Mouse (Mus musculus) kidney, embryonic 15.5 days (tissue): ENCODE measurements around the gene Spag7. TPM values are rescaled to one million over a fixed set of nuclear protein-coding genes. Genes with fewer than 3 reads are reported as not detected.

Source experiments
- ATAC-seq: fragments of 200-750 bp; cut with Nextera tagmentation; replicated peaks from 2 replicates; pipeline ENCODE4 v1.8.0; 2017; ENCODE audit warnings: moderate TSS enrichment; ENCODE audit not compliant: low FRiP score
- H3K27ac ChIP-seq: fragments of 300-500 bp; sonication (generic); 2 replicates; pipeline ENCODE4 v1.5.1; 2015; ENCODE audit warnings: mild to moderate bottlenecking, inconsistent platforms
- H3K27me3 ChIP-seq: fragments of 300-500 bp; sonication (generic); 2 replicates; pipeline ENCODE4 v1.6.1; 2015; ENCODE audit warnings: inconsistent platforms
- H3K36me3 ChIP-seq: fragments of 300-500 bp; sonication (generic); 2 replicates; pipeline ENCODE4 v1.6.1; 2015; ENCODE audit warnings: inconsistent platforms
- H3K4me1 ChIP-seq: fragments of 300-500 bp; sonication (generic); 2 replicates; pipeline ENCODE4 v1.6.1; 2015; ENCODE audit warnings: inconsistent platforms
- H3K4me2 ChIP-seq: fragments of 300-500 bp; sonication (generic); 2 replicates; pipeline ENCODE4 v1.6.1; 2015; ENCODE audit warnings: moderate library complexity, mild to moderate bottlenecking, inconsistent platforms
- H3K4me3 ChIP-seq: fragments of 300-500 bp; sonication (generic); replicated peaks from 2 replicates; pipeline ENCODE4 v1.5.1; 2015; ENCODE audit warnings: mild to moderate bottlenecking, inconsistent platforms
- H3K9ac ChIP-seq: fragments of 300-500 bp; sonication (generic); 2 replicates; pipeline ENCODE4 v1.6.1; 2015; ENCODE audit warnings: mild to moderate bottlenecking, inconsistent platforms
- H3K9me3 ChIP-seq: fragments of 300-500 bp; sonication (generic); replicated peaks from 2 replicates; pipeline ENCODE4 v1.6.1; 2016; ENCODE audit warnings: inconsistent platforms
- WGBS: fragments of 180-500 bp; shearing (Covaris S2); methylation state at CpG from one replicate; pipeline ENCODE4 v1.1.7; 2015; ENCODE audit warnings: mixed read lengths; 5-methylcytosine and 5-hydroxymethylcytosine counted together
- polyA plus RNA-seq: library from polyadenylated mRNA; unstranded; fragments of >200 nt; fragmentation: Nextera tagmentation; extraction: Ambion mirVana; gene quantifications from 2 replicates; pipeline ENCODE4 v1.2.1, GENCODE M21; 2015

Spag7 gene
- polyA plus RNA-seq, 1 experiment from 2014 or later, result 202 TPM

- H3K4me3 ChIP-seq, result 0 out of 2 replicates have a peak overlapping the region, but pooled peaks have one; percentile 96
- WGBS, result 83% methylated on average over 2 of the region's 2 CpGs
These were observed 29.8 kb upstream of the Spag7 start for GRCm38 (mm10) chr11:70699051-70699450.

GRCm38 (mm10) chr11:70697376-70697775, 28.2 kb upstream of the Spag7 start:
- peaks cover 22% of the 10 kb centered on the region for H3K4me1 ChIP-seq
- H3K4me2 ChIP-seq, result no peak overlapping the region
- WGBS, result 70% methylated on average over 3 of the region's 3 CpGs
- no peak overlapping the region for H3K27ac ChIP-seq
- no peak overlapping the region for H3K9ac ChIP-seq
- no peaks in the 10 kb centered on the region for H3K9me3 ChIP-seq
- H3K27me3 ChIP-seq, result no peaks in the 10 kb centered on the region
- no peak for ATAC-seq
- no peaks in the 10 kb centered on the region for H3K36me3 ChIP-seq
- H3K4me3 ChIP-seq, result no peak overlapping the region

More at GRCm38 (mm10) chr11:70699051-70699450, 29.8 kb upstream of the Spag7 start:
- no peak overlapping the region for H3K9ac ChIP-seq
- H3K4me1 ChIP-seq, result peaks cover 26% of the 10 kb centered on the region
- no peaks in the 10 kb centered on the region for H3K27me3 ChIP-seq
- peak overlapping the region; percentile 77; the same call in 1 of the 2 replicates for H3K4me2 ChIP-seq
- no peaks in the 10 kb centered on the region for H3K9me3 ChIP-seq
- peaks cover 11% of the 10 kb centered on the region for H3K36me3 ChIP-seq
- ATAC-seq, result no peak
- H3K27ac ChIP-seq, result no peak overlapping the region

DNA sequence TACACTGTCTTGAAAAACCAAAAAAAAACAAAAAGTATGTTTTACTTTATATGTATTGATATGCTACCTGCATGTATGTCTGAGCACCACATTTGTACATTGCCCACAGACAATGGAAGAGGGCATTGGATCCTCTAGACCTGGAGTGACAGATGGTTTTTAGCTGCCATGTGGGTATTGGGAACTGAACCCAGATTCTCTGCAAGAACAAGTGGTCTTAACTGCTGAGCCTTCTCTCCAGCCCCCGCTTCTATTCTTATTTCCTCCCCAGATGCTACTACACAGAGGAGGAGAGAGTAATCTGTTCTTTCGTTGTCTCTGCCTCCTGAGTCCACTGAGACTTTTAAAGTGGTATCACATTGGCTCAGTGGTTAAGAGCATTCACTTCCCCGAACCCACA, 24.3 kb upstream of the Spag7 start:
- Histone ChIP-seq H3K9ac (no peak overlapping the region), H3K27ac (no peak overlapping the region), H3K4me1 (peaks cover 5% of the 10 kb centered on the region), H3K4me3 (no peak overlapping the region), H3K36me3 (no peaks in the 10 kb centered on the region), H3K9me3 (no peaks in the 10 kb centered on the region), H3K4me2 (no peak overlapping the region), H3K27me3 (no peaks in the 10 kb centered on the region)
- WGBS, result 70% methylated on average over 3 of the region's 3 CpGs
- no peak for ATAC-seq

DNA sequence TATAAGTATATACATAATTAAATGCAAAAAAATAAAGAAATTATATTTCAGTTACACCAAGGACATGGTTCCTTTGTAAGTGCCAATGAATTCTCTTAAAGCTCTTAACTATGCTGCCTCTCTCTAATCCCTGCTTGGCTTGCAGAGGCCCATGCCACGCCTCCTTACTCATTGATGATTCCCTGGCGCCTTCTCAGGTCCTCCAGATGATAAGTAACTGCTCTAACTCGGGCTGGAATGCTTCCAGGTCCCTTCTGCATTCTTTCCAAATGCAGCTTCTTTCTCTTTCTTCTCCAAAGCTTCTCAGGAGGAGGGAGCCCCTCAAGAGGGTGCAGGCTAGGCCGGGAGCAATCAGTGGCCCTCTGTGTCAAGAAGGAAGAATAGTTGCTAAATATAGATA, 20.4 kb upstream of the Spag7 start:
- Histone ChIP-seq H3K9ac (no peak overlapping the region), H3K27ac (no peak overlapping the region), H3K4me3 (no peak overlapping the region), H3K4me2 (no peak overlapping the region), H3K4me1 (peaks cover 22% of the 10 kb centered on the region), H3K27me3 (no peaks in the 10 kb centered on the region), H3K36me3 (peaks cover 14% of the 10 kb centered on the region), H3K9me3 (no peaks in the 10 kb centered on the region)
- no peak for ATAC-seq
- 66% methylated on average over 4 of the region's 4 CpGs for WGBS

DNA sequence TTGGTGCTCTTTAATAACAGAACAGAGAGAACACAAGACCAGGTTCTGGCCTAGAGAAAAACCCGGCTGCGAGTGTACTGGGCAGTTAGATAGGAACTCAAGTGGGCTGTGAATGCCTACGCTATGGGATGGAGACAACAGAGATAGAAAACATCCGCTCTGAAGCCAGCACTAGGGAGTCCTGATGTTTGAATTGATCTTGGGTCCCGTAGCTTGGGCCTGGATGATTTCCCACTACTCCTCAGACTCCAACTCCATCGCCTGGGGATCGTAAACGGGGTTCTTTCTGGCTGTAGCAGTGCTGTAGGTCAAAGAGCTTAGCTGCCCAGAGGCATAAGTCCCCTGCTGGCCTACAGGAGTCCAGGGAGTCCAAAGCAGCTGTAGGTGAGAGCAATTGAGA, 19.2 kb upstream of the Spag7 start:
- Histone ChIP-seq H3K4me3 (peak overlapping the region; percentile 81), H3K9me3 (no peaks in the 10 kb centered on the region), H3K4me2 (peak overlapping the region; percentile 89), H3K27me3 (no peaks in the 10 kb centered on the region), H3K36me3 (peaks cover 25% of the 10 kb centered on the region), H3K9ac (peak overlapping the region; percentile 72), H3K4me1 (peaks cover 22% of the 10 kb centered on the region), H3K27ac (peak overlapping the region; percentile 92)
- 9% methylated on average over 8 of the region's 8 CpGs for WGBS
- ATAC-seq, result no peak

DNA sequence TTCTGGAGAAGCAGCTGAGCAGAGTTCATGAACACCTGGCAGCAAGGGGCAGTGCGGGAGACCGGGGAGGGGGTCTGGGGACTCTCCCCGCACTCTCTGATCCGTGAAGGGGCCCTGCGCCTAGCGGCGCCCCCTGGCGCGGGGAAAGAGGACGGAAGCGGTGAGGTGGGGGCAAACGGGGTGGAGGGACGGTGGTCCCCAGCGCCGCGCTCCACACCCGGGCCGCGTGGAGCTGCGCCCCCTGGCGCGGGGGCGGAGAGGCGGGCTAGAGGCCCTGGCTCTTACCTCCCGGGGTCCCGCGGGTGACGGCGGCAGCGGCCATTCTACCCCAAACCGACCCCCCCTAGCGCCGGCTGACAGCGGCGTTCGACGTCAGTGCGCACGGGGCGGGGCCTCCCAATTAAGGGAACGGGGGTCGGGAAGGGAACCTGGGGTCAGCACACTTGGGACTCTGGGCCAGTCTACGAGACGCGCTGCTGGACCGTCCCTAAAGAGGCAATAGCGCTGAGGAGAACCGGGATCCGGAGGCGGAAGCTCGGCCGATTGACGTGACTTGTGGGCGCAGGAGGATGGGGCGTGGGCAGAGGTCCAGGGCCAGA, 18.5 kb upstream of the Spag7 start, which contains the start of gene Camta2:
Gene Camta2, minus strand, starts transcription at position 505 of the 599 bp plus-strand sequence.
- H3K4me1 ChIP-seq, result peaks cover 22% of the 10 kb centered on the region
- H3K9ac ChIP-seq, result peak within 1 kb of the TSS; percentile 72
- H3K27ac ChIP-seq, result peak within 1 kb of the TSS; percentile 92
- peaks cover 32% of the 10 kb centered on the region for H3K36me3 ChIP-seq
- H3K4me3 ChIP-seq, result peak within 1 kb of the TSS; percentile 81
- H3K27me3 ChIP-seq, result no peaks in the 10 kb centered on the region
- H3K4me2 ChIP-seq, result peak within 1 kb of the TSS; percentile 89
- peak; percentile 91 for ATAC-seq
- WGBS, result under 1% methylated on average over 55 of the region's 55 CpGs
- H3K9me3 ChIP-seq, result no peaks in the 10 kb centered on the region

GRCm38 (mm10) chr11:70686901-70687566, 17.8 kb upstream of the Spag7 start:
- peaks cover 27% of the 10 kb centered on the region for H3K4me1 ChIP-seq
- H3K36me3 ChIP-seq, result peaks cover 37% of the 10 kb centered on the region
- H3K9ac ChIP-seq, result peak overlapping the region; percentile 72
- no peaks in the 10 kb centered on the region for H3K9me3 ChIP-seq
- H3K27me3 ChIP-seq, result no peaks in the 10 kb centered on the region
- peak overlapping the region; percentile 92 for H3K27ac ChIP-seq
- H3K4me2 ChIP-seq, result peak overlapping the region; percentile 89
- peak overlapping the region; percentile 81 for H3K4me3 ChIP-seq
- peak; percentile 69 for ATAC-seq
- WGBS, result 2% methylated on average over 16 of the region's 16 CpGs

DNA sequence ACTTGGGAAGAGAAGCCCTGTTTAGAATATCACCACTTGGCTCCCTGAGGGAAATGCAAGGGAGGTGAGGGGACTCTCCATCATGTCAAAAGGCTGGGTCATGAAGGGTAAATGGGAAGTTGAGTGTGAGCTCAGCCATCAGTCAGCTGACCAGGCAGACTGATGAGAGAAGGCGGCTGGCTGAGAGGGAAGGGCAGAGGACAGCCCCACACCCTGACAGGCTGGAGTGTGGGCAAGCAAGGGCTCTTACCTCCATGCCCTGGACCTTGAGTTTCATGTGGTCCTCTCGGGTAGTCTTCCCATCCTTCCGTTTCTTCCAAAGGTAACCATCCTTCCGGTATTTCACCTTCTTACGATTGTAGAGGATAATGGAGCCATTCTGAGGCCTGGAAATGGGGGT, 14.4 kb upstream of the Spag7 start:
- Histone ChIP-seq H3K9me3 (no peaks in the 10 kb centered on the region), H3K9ac (no peak overlapping the region), H3K36me3 (peaks cover 64% of the 10 kb centered on the region), H3K27ac (no peak overlapping the region), H3K4me1 (peaks cover 25% of the 10 kb centered on the region), H3K27me3 (no peaks in the 10 kb centered on the region), H3K4me3 (no peak overlapping the region), H3K4me2 (no peak overlapping the region)
- WGBS, result 88% methylated on average over 5 of the region's 5 CpGs
- ATAC-seq, result no peak

GRCm38 (mm10) chr11:70681897-70682581, 12.8 kb upstream of the Spag7 start:
- no peak; the same call in 1 of the 2 replicates for ATAC-seq
- Histone ChIP-seq H3K4me3 (no peak overlapping the region), H3K27me3 (no peaks in the 10 kb centered on the region), H3K9ac (no peak overlapping the region), H3K36me3 (peaks cover 71% of the 10 kb centered on the region), H3K4me2 (no peak overlapping the region), H3K9me3 (no peaks in the 10 kb centered on the region), H3K4me1 (peaks cover 13% of the 10 kb centered on the region), H3K27ac (no peak overlapping the region)
- WGBS, result 32% methylated on average over 11 of the region's 11 CpGs

DNA sequence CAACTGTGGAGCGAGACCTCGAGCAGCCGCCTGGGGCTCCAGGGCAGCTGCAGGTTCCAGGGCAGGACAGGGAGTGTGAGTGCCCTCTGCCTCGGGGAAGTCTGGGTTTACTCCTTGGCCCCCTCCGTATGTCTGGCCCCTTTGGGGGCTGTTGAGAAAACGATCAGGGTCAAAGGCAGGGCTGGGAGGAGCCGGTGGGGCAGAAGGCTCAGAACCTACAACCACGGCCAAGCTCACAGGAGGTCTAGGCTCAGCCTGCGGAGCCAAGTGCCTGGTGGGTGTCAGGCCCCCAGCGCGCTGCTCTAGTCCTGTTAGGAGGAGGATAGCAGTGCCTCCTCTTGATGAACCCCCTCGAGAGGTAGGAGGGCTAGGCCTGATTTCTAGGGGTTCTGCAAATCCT, 12.0 kb upstream of the Spag7 start:
- H3K9ac ChIP-seq, result no peak overlapping the region
- H3K27ac ChIP-seq, result no peak overlapping the region
- no peak overlapping the region for H3K4me2 ChIP-seq
- no peak overlapping the region for H3K4me3 ChIP-seq
- peaks cover 80% of the 10 kb centered on the region for H3K36me3 ChIP-seq
- ATAC-seq, result no peak
- no peaks in the 10 kb centered on the region for H3K9me3 ChIP-seq
- peaks cover 6% of the 10 kb centered on the region; the same call in 1 of the 2 replicates for H3K4me1 ChIP-seq
- WGBS, result 61% methylated on average over 12 of the region's 12 CpGs
- H3K27me3 ChIP-seq, result no peaks in the 10 kb centered on the region

- no peak overlapping the region for H3K4me2 ChIP-seq
- H3K4me1 ChIP-seq, result peaks cover 6% of the 10 kb centered on the region; the same call in 1 of the 2 replicates
- no peaks in the 10 kb centered on the region for H3K9me3 ChIP-seq
- peaks cover 80% of the 10 kb centered on the region for H3K36me3 ChIP-seq
- H3K27ac ChIP-seq, result no peak overlapping the region
- no peak for ATAC-seq
- H3K9ac ChIP-seq, result no peak overlapping the region
- 92% methylated on average over 8 of the region's 8 CpGs for WGBS
- H3K4me3 ChIP-seq, result no peak overlapping the region
- H3K27me3 ChIP-seq, result no peaks in the 10 kb centered on the region
These were observed 10.7 kb upstream of the Spag7 start for GRCm38 (mm10) chr11:70679894-70680293.

GRCm38 (mm10) chr11:70679361-70679760, 10.1 kb upstream of the Spag7 start:
- Histone ChIP-seq H3K9me3 (no peaks in the 10 kb centered on the region), H3K27ac (no peak overlapping the region), H3K9ac (no peak overlapping the region), H3K4me2 (no peak overlapping the region), H3K4me1 (peaks cover 6% of the 10 kb centered on the region; the same call in 1 of the 2 replicates), H3K4me3 (no peak overlapping the region), H3K36me3 (peaks cover 81% of the 10 kb centered on the region), H3K27me3 (no peaks in the 10 kb centered on the region)
- 94% methylated on average over 8 of the region's 8 CpGs for WGBS
- no peak for ATAC-seq
